32 mouse cellular contexts compared by ENCODE assay signal in the genomic region with DNA sequence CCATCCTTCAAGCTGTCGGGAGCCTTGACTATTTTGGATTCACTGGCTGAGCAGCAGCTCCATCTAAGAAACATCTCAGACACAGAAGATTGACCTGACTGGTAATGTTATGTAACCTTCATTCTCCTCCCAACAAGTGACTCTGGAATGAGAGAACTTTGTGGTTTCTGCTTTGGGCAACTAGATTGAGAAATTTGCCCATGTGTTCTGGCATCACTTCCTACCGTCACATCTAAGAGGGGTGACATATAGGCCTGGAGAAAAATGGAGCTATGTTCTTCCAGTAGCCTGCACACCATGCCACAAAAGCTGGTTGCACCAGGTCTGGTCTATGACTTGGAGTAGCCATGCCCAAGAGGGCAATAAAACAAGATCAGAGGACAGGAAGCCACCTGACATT. TPM values are rescaled to one million over a fixed set of nuclear protein-coding genes. Genes with fewer than 3 reads are reported as not detected.
"Had no signal": no experiment of that assay in that cellular context is flagged by ENCODE, and none has a peak within 500 bp of the region (broad histone marks: within the 10 kb centered on the region; RNA-seq: fewer than 3 reads in every experiment).

No protein-coding gene starts in this region.

- H3K4me3 ChIP-seq: layer of hippocampus, adult 2 months; megakaryocyte, embryonic 14.5 days; midbrain, embryonic 10.5 days; midbrain, embryonic 13.5 days; myocyte; neural tube, embryonic 13.5 days; stomach, embryonic 15.5 days had no signal

- H3K27ac ChIP-seq: layer of hippocampus, adult 2 months; liver, embryonic 14.5 days; midbrain, embryonic 10.5 days; midbrain, embryonic 13.5 days; neural tube, embryonic 13.5 days; stomach, embryonic 15.5 days had no signal

- H3K4me1 ChIP-seq: midbrain, embryonic 10.5 days; midbrain, embryonic 13.5 days; neural tube, embryonic 13.5 days; stomach, embryonic 15.5 days had no signal

- DNase-seq: kidney, adult 18-20 months; kidney, adult 9 months; kidney, postnatal 14 days; kidney, postnatal 4 days; layer of hippocampus, adult 9-11 months; liver, postnatal 0 days; lung, embryonic 14.5 days; retina, postnatal 1 day; right cerebral cortex, postnatal 25 days; spleen, adult 18-20 months; thymus, postnatal 4 days had no signal

- ATAC-seq: intestine, embryonic 16.5 days; liver, postnatal 0 days; lung, postnatal 0 days; midbrain, embryonic 13.5 days; midbrain, embryonic 16.5 days had no signal

RNA-seq across cellular contexts. Expression of gene Gm45015, which starts 19.5 kb away (rescaled TPM):
- total RNA-seq: layer of hippocampus, adult 2 months; layer of hippocampus, postnatal 25 days; left cerebral cortex, adult 18-20 months; left cerebral cortex, postnatal 10 days; left cerebral cortex, postnatal 36 days; monocyte, adult 5-6 weeks had no signal
- polyA plus RNA-seq: intestine, embryonic 16.5 days; kidney, embryonic 16.5 days; limb, embryonic 11.5 days; limb, embryonic 14.5 days; liver, embryonic 11.5 days; liver, embryonic 14.5 days; liver, postnatal 0 days; lung, embryonic 14.5 days; lung, postnatal 0 days; midbrain, embryonic 10.5 days; midbrain, embryonic 13.5 days; midbrain, embryonic 16.5 days; myocyte; neural tube, embryonic 13.5 days; stomach, embryonic 15.5 days; thymus, postnatal 0 days had no signal

RNA-seq across cellular contexts. Expression of gene Gm18336, which starts 42.4 kb away (rescaled TPM):
- total RNA-seq: layer of hippocampus, adult 2 months; left cerebral cortex, adult 18-20 months; left cerebral cortex, postnatal 36 days; monocyte, adult 5-6 weeks had no signal
- polyA plus RNA-seq: intestine, embryonic 16.5 days; kidney, embryonic 16.5 days; limb, embryonic 11.5 days; limb, embryonic 14.5 days; liver, embryonic 11.5 days; liver, embryonic 14.5 days; liver, postnatal 0 days; lung, embryonic 14.5 days; lung, postnatal 0 days; midbrain, embryonic 10.5 days; midbrain, embryonic 13.5 days; myocyte; neural tube, embryonic 13.5 days; stomach, embryonic 15.5 days; thymus, postnatal 0 days had no signal

RNA-seq across cellular contexts. Expression of gene Zfp92, which starts 54.7 kb away (rescaled TPM):
- total RNA-seq: monocyte, adult 5-6 weeks had no signal
- polyA plus RNA-seq: kidney, embryonic 16.5 days; liver, embryonic 11.5 days; liver, postnatal 0 days; myocyte; thymus, postnatal 0 days had no signal
